Mouse (Mus musculus): ENCODE measurements around the gene Dync2h1. TPM values are rescaled to one million over a fixed set of nuclear protein-coding genes. Genes with fewer than 3 reads are reported as not detected.
"Not testable (repeated sequence)": the region's sequence is repeated elsewhere in the genome, so short reads cannot be mapped to it uniquely, and the experiment has no call there.

Dync2h1 gene
- total RNA-seq (2021) = 1 to 10 TPM; 1.6 to 2.4 TPM

- intact Hi-C loops (cut with DNase I) = loop anchor here (5.0 kb wide), 1 partner anchor 818 kb away; the partner anchor contains the start of gene Yap1
These were observed at the start of gene Dync2h1, which contains the start of gene Dcun1d5 for GRCm38 (mm10) chr9:7184172-7184896. Gene Dync2h1, minus strand, starts transcription at chr9:7184446. Gene Dcun1d5, plus strand, starts transcription at chr9:7184520.

GRCm38 (mm10) chr9:7221460-7221859, 37.2 kb upstream of the Dync2h1 start:
- no peak for DNase-seq
- intact Hi-C loops (cut with DNase I) = no loop called here

More at GRCm38 (mm10) chr9:7184172-7184896, at the start of gene Dync2h1, which contains the start of gene Dcun1d5:
- peak; percentile 94 for DNase-seq

GRCm38 (mm10) chr9:7221024-7221423, 36.8 kb upstream of the Dync2h1 start:
- intact Hi-C loops (cut with DNase I) = no loop called here
- DNase-seq = no peak

- peak in 1 of 2 experiments; percentile 8 for DNase-seq
- intact Hi-C loops (cut with DNase I) = no loop called here
These were observed 32.0 kb upstream of the Dync2h1 start for GRCm38 (mm10) chr9:7216240-7216639.

GRCm38 (mm10) chr9:7190694-7191093, 6.4 kb upstream of the Dync2h1 start:
- intact Hi-C loops (cut with DNase I); DNase-seq: not testable (repeated sequence)

- intact Hi-C loops (cut with DNase I) = loop anchor here (5.0 kb wide), 1 partner anchor 817 kb away; the partner anchor contains the start of gene Yap1
- DNase-seq = no peak
These were observed 648 bp upstream of the Dync2h1 start for GRCm38 (mm10) chr9:7184897-7185291.

- intact Hi-C loops (cut with DNase I) = no loop called here
- peak; percentile 74 to 75 for DNase-seq
These were observed 7.3 kb downstream of the Dync2h1 start for GRCm38 (mm10) chr9:7176618-7177610.

- intact Hi-C loops (cut with DNase I) = no loop called here
- DNase-seq = no peak
These were observed 10.5 kb downstream of the Dync2h1 start for GRCm38 (mm10) chr9:7173756-7174155.

- DNase-seq = no peak
- intact Hi-C loops (cut with DNase I) = no loop called here
These were observed 16.8 kb downstream of the Dync2h1 start for GRCm38 (mm10) chr9:7167339-7167998.

GRCm38 (mm10) chr9:7160688-7161087, 23.6 kb downstream of the Dync2h1 start:
- DNase-seq = no peak
- intact Hi-C loops (cut with DNase I) = no loop called here

- DNase-seq = no peak
- intact Hi-C loops (cut with DNase I) = no loop called here
These were observed 24.5 kb downstream of the Dync2h1 start for GRCm38 (mm10) chr9:7159718-7160117.

- DNase-seq = no peak
- intact Hi-C loops (cut with DNase I) = no loop called here
These were observed 25.6 kb downstream of the Dync2h1 start for GRCm38 (mm10) chr9:7158605-7159004.

GRCm38 (mm10) chr9:7154391-7154790, 29.9 kb downstream of the Dync2h1 start:
- intact Hi-C loops (cut with DNase I) = no loop called here
- DNase-seq = no peak

- intact Hi-C loops (cut with DNase I) = no loop called here
- no peak for DNase-seq
These were observed 61.4 kb downstream of the Dync2h1 start for GRCm38 (mm10) chr9:7122863-7123262.

GRCm38 (mm10) chr9:7110166-7110565, 74.1 kb downstream of the Dync2h1 start:
- intact Hi-C loops (cut with DNase I) = no loop called here
- DNase-seq = no peak

- intact Hi-C loops (cut with DNase I) = no loop called here
- DNase-seq = no peak
These were observed 82.9 kb downstream of the Dync2h1 start for GRCm38 (mm10) chr9:7101361-7101760.

- intact Hi-C loops (cut with DNase I) = no loop called here
These were observed 109.6 kb downstream of the Dync2h1 start for GRCm38 (mm10) chr9:7074625-7075024.

GRCm38 (mm10) chr9:7070846-7071245, 113.4 kb downstream of the Dync2h1 start:
- intact Hi-C loops (cut with DNase I) = no loop called here
- no peak for DNase-seq

More at GRCm38 (mm10) chr9:7074625-7075024, 109.6 kb downstream of the Dync2h1 start:
- DNase-seq = no peak

GRCm38 (mm10) chr9:7050588-7050987, 133.7 kb downstream of the Dync2h1 start:
- intact Hi-C loops (cut with DNase I) = loop anchor here (2.0 kb wide), 1 partner anchor 544 kb away; no protein-coding TSS in a partner anchor
- peak in 1 of 2 experiments; percentile 23 for DNase-seq

GRCm38 (mm10) chr9:7042635-7043273, 141.5 kb downstream of the Dync2h1 start:
- no peak for DNase-seq
- intact Hi-C loops (cut with DNase I) = no loop called here
